Mouse (Mus musculus): ENCODE results near the gene Hsp90ab1. TPM values are rescaled to one million over a fixed set of nuclear protein-coding genes. Genes with fewer than 3 reads are reported as not detected.
A peak's percentile ranks its signal among the peaks of the same experiment; 100 is the strongest.

The Hsp90ab1 gene
- polyA plus RNA-seq, 1 experiment from 2014 or later, result 1,571 TPM

DNA sequence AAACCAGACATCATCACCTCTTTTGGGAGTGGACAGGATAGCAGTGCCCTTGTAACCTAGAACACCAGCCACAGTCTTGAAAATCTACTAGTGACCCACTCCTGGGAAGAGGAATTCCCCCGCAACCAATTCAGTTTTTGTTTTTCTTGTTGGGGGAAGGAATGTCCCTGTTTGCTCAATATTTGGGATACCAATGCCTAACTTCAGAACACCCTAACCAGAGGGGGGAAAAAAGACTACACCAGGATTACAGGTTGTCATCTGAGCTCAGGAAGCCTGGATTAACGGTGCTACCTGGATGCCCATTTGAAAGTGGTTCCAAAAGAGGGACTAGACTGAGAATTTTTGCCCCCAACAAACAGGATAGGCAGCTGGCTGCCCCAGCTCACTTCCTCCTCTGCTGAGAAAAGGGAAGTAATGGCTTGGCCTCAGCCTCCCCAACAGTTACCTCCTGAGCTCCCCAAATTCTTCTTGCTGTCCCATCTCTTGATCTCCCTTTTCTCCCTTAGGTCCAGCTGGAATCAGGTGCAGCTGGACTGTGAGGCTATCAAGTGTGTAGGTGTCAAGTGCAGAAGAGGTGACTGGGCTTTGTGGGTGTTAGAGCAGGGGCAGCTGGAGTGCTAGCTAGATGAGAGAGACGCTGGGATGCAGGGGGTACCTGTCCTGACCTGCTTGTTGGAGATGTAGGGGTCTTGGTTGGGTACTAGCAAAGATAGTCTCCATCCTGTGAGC lies 16.4 kb downstream of the Hsp90ab1 start:
- H3K27ac ChIP-seq (ENCODE audit: low read depth, low read length), result no peak overlapping the region
- H3K9me3 ChIP-seq (ENCODE audit: control insufficient read depth, low read length), result no peaks in the 10 kb centered on the region
- H3K36me3 ChIP-seq (ENCODE audit: control insufficient read depth, insufficient read depth, low read length), result no peaks in the 10 kb centered on the region
- H3K27me3 ChIP-seq (replicated peaks; ENCODE audit: control insufficient read depth, insufficient read depth, low read length), result peaks cover 2% of the 10 kb centered on the region
- peak overlapping the region; percentile 89 for H3K4me2 ChIP-seq (ENCODE audit: low read length)
- peak overlapping the region; percentile 68; the same call in 1 of the 2 replicates for H3K9ac ChIP-seq (ENCODE audit: low read depth, low read length)
- H3K4me3 ChIP-seq (ENCODE audit: low read length), result peak overlapping the region; percentile 74
- 75% methylated on average over 3 of the region's 3 CpGs for WGBS
- peaks cover 15% of the 10 kb centered on the region for H3K4me1 ChIP-seq (ENCODE audit: control insufficient read depth, insufficient read depth, low read depth, low read length)
- ATAC-seq, result no peak

DNA sequence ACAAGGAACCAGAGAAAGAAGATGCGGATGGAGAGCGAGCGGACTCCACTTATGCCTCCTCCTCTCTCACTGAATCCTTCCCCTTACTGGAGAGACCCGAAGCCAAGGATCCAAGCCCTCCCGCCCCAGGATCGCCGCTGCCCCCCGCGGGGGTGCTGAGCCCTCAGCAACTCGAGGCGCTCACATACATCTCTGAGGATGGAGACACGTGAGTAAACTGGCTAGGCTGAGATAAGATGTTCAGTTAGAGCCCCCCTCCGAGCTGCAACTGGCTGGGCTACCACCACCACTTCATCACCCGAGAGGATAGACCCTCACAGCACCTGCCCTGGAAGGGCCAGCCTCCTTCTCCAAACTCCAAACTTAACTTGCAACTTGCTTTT lies 17.0 kb downstream of the Hsp90ab1 start:
- Histone ChIP-seq H3K9ac (ENCODE audit: low read depth, low read length) (peak overlapping the region; percentile 68), H3K36me3 (ENCODE audit: control insufficient read depth, insufficient read depth, low read length) (no peaks in the 10 kb centered on the region), H3K4me3 (ENCODE audit: low read length) (peak overlapping the region; percentile 74), H3K4me1 (ENCODE audit: control insufficient read depth, insufficient read depth, low read depth, low read length) (peaks cover 15% of the 10 kb centered on the region), H3K27ac (ENCODE audit: low read depth, low read length) (no peak overlapping the region), H3K9me3 (ENCODE audit: control insufficient read depth, low read length) (no peaks in the 10 kb centered on the region), H3K27me3 (replicated peaks; ENCODE audit: control insufficient read depth, insufficient read depth, low read length) (peaks cover 2% of the 10 kb centered on the region), H3K4me2 (ENCODE audit: low read length) (peak overlapping the region; percentile 89)
- WGBS, result 1% methylated on average over 14 of the region's 14 CpGs
- no peak for ATAC-seq

DNA sequence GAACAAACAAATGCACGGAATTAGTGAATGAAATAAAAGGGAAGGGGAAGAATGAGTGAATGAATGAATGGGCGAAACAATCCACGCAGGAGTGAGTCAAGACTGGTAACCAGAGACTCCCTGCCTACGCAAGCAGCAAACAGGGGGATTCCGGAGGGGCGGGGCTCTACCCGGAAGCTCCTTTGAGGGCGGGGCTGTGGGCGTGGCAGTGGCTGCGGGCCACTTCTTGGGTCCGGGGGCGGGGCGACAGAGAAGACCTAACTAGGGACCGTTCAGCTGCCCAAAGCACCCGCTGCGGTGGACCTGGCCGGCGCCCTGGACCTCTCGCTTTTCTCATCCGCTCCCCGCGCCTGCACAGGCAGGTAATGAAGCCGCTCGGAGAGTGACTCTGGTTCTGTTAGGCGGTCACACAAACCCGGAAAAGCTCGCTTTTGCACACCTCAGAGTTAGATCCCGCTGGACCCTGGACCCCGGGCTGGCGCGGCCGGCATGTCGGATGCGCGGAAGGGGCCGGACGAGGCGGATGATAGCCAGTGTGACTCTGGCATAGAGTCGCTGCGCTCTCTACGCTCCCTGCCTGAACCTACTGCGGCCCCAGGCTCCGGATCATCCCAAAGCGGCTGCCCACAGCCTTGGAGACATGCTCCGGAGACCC lies 17.5 kb downstream of the Hsp90ab1 start, which contains the start of gene Nfkbie:
TSS of gene Nfkbie (plus strand) at position 252 of the 655 bp plus-strand sequence.
- peaks cover 2% of the 10 kb centered on the region for H3K27me3 ChIP-seq (replicated peaks; ENCODE audit: control insufficient read depth, insufficient read depth, low read length)
- no peaks in the 10 kb centered on the region for H3K9me3 ChIP-seq (ENCODE audit: control insufficient read depth, low read length)
- H3K36me3 ChIP-seq (ENCODE audit: control insufficient read depth, insufficient read depth, low read length), result no peaks in the 10 kb centered on the region
- peak within 1 kb of the TSS; percentile 89 for H3K4me2 ChIP-seq (ENCODE audit: low read length)
- WGBS, result under 1% methylated on average over 45 of the region's 45 CpGs
- 0 out of 2 replicates have a peak within 1 kb of the TSS, but pooled peaks have one; percentile 1 for H3K27ac ChIP-seq (ENCODE audit: low read depth, low read length)
- H3K4me3 ChIP-seq (ENCODE audit: low read length), result peak within 1 kb of the TSS; percentile 74
- ATAC-seq, result peak; percentile 71
- H3K4me1 ChIP-seq (ENCODE audit: control insufficient read depth, insufficient read depth, low read depth, low read length), result peaks cover 15% of the 10 kb centered on the region
- H3K9ac ChIP-seq (ENCODE audit: low read depth, low read length), result peak within 1 kb of the TSS; percentile 68

DNA sequence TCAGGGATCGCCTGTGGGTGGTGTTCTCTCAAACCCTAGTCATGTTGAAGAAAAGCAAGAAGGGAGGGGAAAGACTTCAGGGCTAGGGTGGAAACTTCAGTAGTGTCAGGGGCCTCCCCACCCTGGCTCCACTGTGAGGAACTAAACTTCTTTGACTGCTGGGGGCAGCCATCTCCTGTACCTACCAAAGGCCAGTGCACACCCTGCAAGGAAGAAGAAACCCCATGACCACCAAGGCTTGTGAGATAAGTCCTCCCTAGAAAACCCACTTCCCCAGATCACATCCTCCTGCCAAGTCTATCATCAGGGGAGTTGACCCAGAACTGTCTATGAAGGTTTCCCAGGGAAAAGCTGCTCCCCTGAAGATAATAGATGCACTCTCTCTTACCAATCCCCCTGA lies 18.7 kb downstream of the Hsp90ab1 start:
- WGBS, result 36% methylated on average over 1 of the region's 1 CpGs
- H3K4me3 ChIP-seq (ENCODE audit: low read length), result no peak overlapping the region
- H3K4me1 ChIP-seq (ENCODE audit: control insufficient read depth, insufficient read depth, low read depth, low read length), result peaks cover 24% of the 10 kb centered on the region
- H3K36me3 ChIP-seq (ENCODE audit: control insufficient read depth, insufficient read depth, low read length), result no peaks in the 10 kb centered on the region
- H3K9ac ChIP-seq (ENCODE audit: low read depth, low read length), result no peak overlapping the region
- no peak overlapping the region for H3K27ac ChIP-seq (ENCODE audit: low read depth, low read length)
- H3K4me2 ChIP-seq (ENCODE audit: low read length), result no peak overlapping the region
- H3K9me3 ChIP-seq (ENCODE audit: control insufficient read depth, low read length), result no peaks in the 10 kb centered on the region
- peaks cover 2% of the 10 kb centered on the region for H3K27me3 ChIP-seq (replicated peaks; ENCODE audit: control insufficient read depth, insufficient read depth, low read length)
- ATAC-seq, result no peak

DNA sequence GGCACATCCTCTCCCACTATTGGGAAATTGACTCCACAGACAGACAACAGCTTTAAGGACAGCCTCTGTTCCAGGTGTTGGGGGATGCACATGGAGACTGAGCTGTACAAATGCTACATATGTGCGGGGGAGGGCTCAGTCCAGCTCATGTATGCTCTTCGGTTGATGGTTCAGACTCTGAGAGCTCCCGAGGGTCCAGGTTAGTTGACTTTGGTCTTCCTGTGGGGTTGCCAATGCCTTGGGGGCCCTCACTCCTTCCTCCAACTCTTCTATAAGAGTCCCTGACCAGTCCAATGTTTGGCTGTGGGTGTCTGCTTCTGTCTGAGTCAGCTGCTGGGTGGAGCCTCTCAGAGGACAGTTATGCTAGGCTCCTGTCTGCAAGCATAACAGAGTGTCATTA lies 20.0 kb downstream of the Hsp90ab1 start:
- H3K9me3 ChIP-seq (ENCODE audit: control insufficient read depth, low read length), result no peaks in the 10 kb centered on the region
- H3K36me3 ChIP-seq (ENCODE audit: control insufficient read depth, insufficient read depth, low read length), result no peaks in the 10 kb centered on the region
- H3K9ac ChIP-seq (ENCODE audit: low read depth, low read length), result no peak overlapping the region
- H3K4me2 ChIP-seq (ENCODE audit: low read length), result no peak overlapping the region
- peaks cover 2% of the 10 kb centered on the region for H3K27me3 ChIP-seq (replicated peaks; ENCODE audit: control insufficient read depth, insufficient read depth, low read length)
- peaks cover 24% of the 10 kb centered on the region for H3K4me1 ChIP-seq (ENCODE audit: control insufficient read depth, insufficient read depth, low read depth, low read length)
- WGBS, result 87% methylated on average over 3 of the region's 3 CpGs
- H3K4me3 ChIP-seq (ENCODE audit: low read length), result no peak overlapping the region
- no peak for ATAC-seq
- H3K27ac ChIP-seq (ENCODE audit: low read depth, low read length), result no peak overlapping the region

DNA sequence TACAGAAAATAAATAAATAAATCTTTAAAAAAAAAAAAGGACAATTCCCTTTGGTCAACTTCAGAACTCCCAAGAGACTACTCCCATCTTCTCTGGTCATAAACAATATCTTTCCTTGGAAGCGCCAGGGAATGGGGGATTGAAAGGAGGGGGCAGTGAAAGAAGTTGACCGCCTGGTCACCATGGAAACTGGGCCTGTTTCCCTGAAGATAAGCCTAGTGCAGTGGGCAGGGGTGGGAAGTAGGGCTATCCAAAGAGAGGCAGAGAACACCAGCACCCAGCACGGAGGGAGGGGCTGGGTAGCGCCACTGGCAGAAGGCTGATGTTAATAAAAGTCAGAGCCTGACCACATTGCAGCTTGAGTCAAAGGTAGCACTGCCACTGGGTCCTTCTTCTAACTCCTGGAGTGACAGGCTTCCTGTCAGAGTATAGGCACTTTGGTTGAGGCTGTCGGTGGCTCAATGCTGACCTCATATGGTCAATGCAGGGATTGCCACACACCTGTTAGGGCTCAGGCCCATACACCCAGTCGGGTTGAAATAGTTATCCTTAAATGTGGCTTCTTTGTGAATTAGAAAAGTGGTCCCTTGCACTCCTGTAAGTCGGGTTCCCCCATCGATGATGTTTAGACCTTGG lies 21.1 kb downstream of the Hsp90ab1 start:
- Histone ChIP-seq H3K36me3 (ENCODE audit: control insufficient read depth, insufficient read depth, low read length) (no peaks in the 10 kb centered on the region), H3K27me3 (replicated peaks; ENCODE audit: control insufficient read depth, insufficient read depth, low read length) (no peaks in the 10 kb centered on the region; the same call in none of the 2 replicates), H3K4me2 (ENCODE audit: low read length) (0 out of 2 replicates have a peak overlapping the region, but pooled peaks have one; percentile 10), H3K4me3 (ENCODE audit: low read length) (no peak overlapping the region), H3K9ac (ENCODE audit: low read depth, low read length) (no peak overlapping the region), H3K27ac (ENCODE audit: low read depth, low read length) (no peak overlapping the region), H3K9me3 (ENCODE audit: control insufficient read depth, low read length) (no peaks in the 10 kb centered on the region), H3K4me1 (ENCODE audit: control insufficient read depth, insufficient read depth, low read depth, low read length) (peaks cover 31% of the 10 kb centered on the region)
- ATAC-seq, result peak; percentile 31
- WGBS, result 6% methylated on average over 8 of the region's 8 CpGs

DNA sequence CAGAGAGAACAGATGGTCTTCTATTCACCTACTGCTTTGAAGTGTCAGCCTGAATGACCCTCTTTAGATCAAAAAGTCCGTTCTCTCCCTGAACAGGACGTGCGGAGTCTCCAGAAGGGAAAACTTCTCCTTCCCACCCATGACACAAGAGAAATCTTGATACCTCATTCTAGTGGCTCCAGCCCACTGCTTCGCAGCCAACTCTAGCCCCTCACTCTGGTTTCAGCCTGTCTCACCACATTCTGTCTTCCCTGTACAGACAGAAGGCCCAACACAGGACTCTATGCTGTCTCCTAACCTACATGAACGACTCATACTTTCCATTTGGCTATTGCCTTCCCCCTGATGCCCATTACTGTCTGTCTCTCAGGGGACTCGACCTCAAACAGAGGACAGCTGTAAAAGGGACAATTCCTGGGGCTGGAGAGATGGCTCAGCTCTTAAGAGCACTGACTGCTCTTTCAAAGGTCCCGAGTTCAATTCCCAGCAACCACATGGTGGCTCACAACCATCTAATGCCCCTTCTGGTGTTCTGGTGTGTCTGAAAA lies 21.7 kb downstream of the Hsp90ab1 start:
- Histone ChIP-seq H3K9ac (ENCODE audit: low read depth, low read length) (no peak overlapping the region), H3K36me3 (ENCODE audit: control insufficient read depth, insufficient read depth, low read length) (no peaks in the 10 kb centered on the region), H3K9me3 (ENCODE audit: control insufficient read depth, low read length) (no peaks in the 10 kb centered on the region), H3K4me2 (ENCODE audit: low read length) (no peak overlapping the region), H3K4me3 (ENCODE audit: low read length) (no peak overlapping the region), H3K27me3 (replicated peaks; ENCODE audit: control insufficient read depth, insufficient read depth, low read length) (peaks cover 4% of the 10 kb centered on the region), H3K27ac (ENCODE audit: low read depth, low read length) (no peak overlapping the region), H3K4me1 (ENCODE audit: control insufficient read depth, insufficient read depth, low read depth, low read length) (peaks cover 27% of the 10 kb centered on the region)
- ATAC-seq, result no peak
- 56% methylated on average over 7 of the region's 7 CpGs for WGBS

DNA sequence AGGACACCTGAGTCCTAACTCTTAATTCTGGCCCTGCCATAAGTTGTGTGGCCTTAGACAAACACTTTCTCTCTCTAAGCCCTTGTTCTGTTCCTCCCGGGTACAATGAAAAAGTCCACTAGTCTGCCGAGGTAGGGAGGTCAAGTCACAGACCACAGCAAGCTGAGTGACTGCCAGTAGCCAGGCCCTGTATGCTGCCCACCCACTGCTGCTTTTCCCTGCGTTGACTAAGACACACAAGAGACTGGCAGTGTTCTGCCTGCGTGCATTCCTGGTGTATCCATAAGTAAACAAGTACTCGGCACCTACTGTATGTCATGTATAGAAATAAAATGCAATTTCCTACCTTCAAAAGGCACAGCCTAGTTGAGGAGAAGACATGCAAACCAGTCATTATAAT lies 22.8 kb downstream of the Hsp90ab1 start:
- peaks cover 2% of the 10 kb centered on the region; the same call in 1 of the 2 replicates for H3K36me3 ChIP-seq (ENCODE audit: control insufficient read depth, insufficient read depth, low read length)
- peaks cover 28% of the 10 kb centered on the region for H3K4me1 ChIP-seq (ENCODE audit: control insufficient read depth, insufficient read depth, low read depth, low read length)
- H3K4me3 ChIP-seq (ENCODE audit: low read length), result peak overlapping the region; percentile 85
- H3K27ac ChIP-seq (ENCODE audit: low read depth, low read length), result peak overlapping the region; percentile 95
- H3K9ac ChIP-seq (ENCODE audit: low read depth, low read length), result peak overlapping the region; percentile 98
- H3K27me3 ChIP-seq (replicated peaks; ENCODE audit: control insufficient read depth, insufficient read depth, low read length), result peaks cover 4% of the 10 kb centered on the region; the same call in 1 of the 2 replicates
- H3K4me2 ChIP-seq (ENCODE audit: low read length), result peak overlapping the region; percentile 87
- WGBS, result 25% methylated on average over 5 of the region's 5 CpGs
- ATAC-seq, result no peak
- no peaks in the 10 kb centered on the region for H3K9me3 ChIP-seq (ENCODE audit: control insufficient read depth, low read length)
